Mouse (Mus musculus) kidney, postnatal 25 days (tissue): ENCODE measurements at regions not wholly inside any gene's neighbourhood (a gene's known extent, or its start where the extent isn't known, plus 50 kb on each side); places are given as distances from the start of the nearest gene placed in this dataset.
"Not testable (repeated sequence)": the region's sequence is repeated elsewhere in the genome, so short reads cannot be mapped to it uniquely, and the experiment has no call there.

ENCODE experiments used
- DNase-seq, 2 experiments: peaks; one replicate each; pipeline ENCODE4 v3.0.0; 2021; ENCODE audit warnings: mixed read lengths in 2 of 2

GRCm38 (mm10) chr1:164744955-164745608 lies 51.4 kb upstream of the Dpt start:
- peak in 1 of 2 experiments; percentile 56 for DNase-seq

GRCm38 (mm10) chr1:164744499-164744898 lies 51.9 kb upstream of the Dpt start:
- no peak for DNase-seq

GRCm38 (mm10) chr1:164742897-164743296 lies 53.5 kb upstream of the Dpt start:
- not testable (repeated sequence) for DNase-seq

- DNase-seq, result peak in 1 of 2 experiments; percentile 54
Observed at GRCm38 (mm10) chr1:164735646-164736045, 60.8 kb upstream of the Dpt start.

- peak; percentile 43 to 69 for DNase-seq
Observed at GRCm38 (mm10) chr1:164733741-164734140, 62.7 kb upstream of the Dpt start.

- no peak for DNase-seq
Observed at GRCm38 (mm10) chr1:164722054-164722453, 74.4 kb upstream of the Dpt start.

GRCm38 (mm10) chr1:164714905-164715304 lies 81.5 kb upstream of the Dpt start:
- peak; percentile 73 to 77 for DNase-seq

GRCm38 (mm10) chr1:164713798-164714551 lies 82.5 kb upstream of the Dpt start:
- peak in 1 of 2 experiments; percentile 38 for DNase-seq

- no peak for DNase-seq
Observed at GRCm38 (mm10) chr1:164712514-164712913, 83.9 kb upstream of the Dpt start.

GRCm38 (mm10) chr1:164704397-164705091 lies 91.9 kb upstream of the Dpt start:
- DNase-seq, result peak in 1 of 2 experiments; percentile 51

GRCm38 (mm10) chr1:164703560-164704131 lies 92.8 kb upstream of the Dpt start:
- peak; percentile 62 to 73 for DNase-seq

GRCm38 (mm10) chr1:164690055-164690454 lies 106.4 kb upstream of the Dpt start:
- no peak for DNase-seq

GRCm38 (mm10) chr1:164689311-164689710 lies 107.1 kb upstream of the Dpt start:
- no peak for DNase-seq

GRCm38 (mm10) chr1:164684437-164684836 lies 112.0 kb upstream of the Dpt start:
- no peak for DNase-seq

- DNase-seq, result no peak
Observed at GRCm38 (mm10) chr1:164683788-164684187, 112.7 kb upstream of the Dpt start.

- DNase-seq, result no peak
Observed at GRCm38 (mm10) chr1:164682867-164683599, 113.4 kb upstream of the Dpt start.

GRCm38 (mm10) chr1:164682426-164682825 lies 114.0 kb upstream of the Dpt start:
- DNase-seq, result no peak

- peak in 1 of 2 experiments; percentile 38 for DNase-seq
Observed at GRCm38 (mm10) chr1:164681582-164681981, 114.9 kb upstream of the Dpt start.

GRCm38 (mm10) chr1:164678303-164678702 lies 118.1 kb upstream of the Dpt start:
- no peak for DNase-seq

GRCm38 (mm10) chr1:164652244-164652643 lies 144.2 kb upstream of the Dpt start:
- no peak for DNase-seq

GRCm38 (mm10) chr1:164637901-164638462 lies 158.5 kb upstream of the Dpt start:
- no peak for DNase-seq

GRCm38 (mm10) chr1:164631679-164632078 lies 164.8 kb upstream of the Dpt start:
- no peak for DNase-seq
